Mouse (Mus musculus): ENCODE measurements around the gene Serpina3m.
"Not testable (repeated sequence)": the region's sequence is repeated elsewhere in the genome, so short reads cannot be mapped to it uniquely, and the experiment has no call there.

Serpina3m gene

GRCm38 (mm10) chr12:104391057-104391456, 52.8 kb downstream of the Serpina3m start:
- not testable (repeated sequence) for DNase-seq (ENCODE audit: low spot score)

- no peak for DNase-seq (ENCODE audit: low spot score)
Measured at GRCm38 (mm10) chr12:104403968-104404367, 65.7 kb downstream of the Serpina3m start.

DNA sequence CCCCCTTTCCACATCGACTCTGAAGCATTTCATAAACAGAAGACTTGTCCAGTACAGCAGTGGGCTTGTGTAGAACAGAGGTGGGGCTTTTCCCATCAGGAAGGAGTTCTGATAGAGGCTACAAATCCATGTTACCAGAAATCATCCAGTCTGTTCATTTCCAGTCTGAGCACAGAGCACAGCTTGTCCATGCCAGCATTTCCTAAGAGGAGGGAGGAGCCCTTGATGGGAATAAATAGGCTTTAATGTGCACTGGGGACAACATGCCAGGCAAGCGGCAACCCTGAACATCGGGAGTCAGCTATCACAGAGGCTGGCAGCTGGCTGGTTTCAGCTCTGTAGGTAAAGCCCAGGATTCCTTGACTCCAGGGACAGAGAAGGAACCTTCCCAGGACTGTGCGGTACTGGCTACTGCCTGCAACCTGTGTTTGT, 68.2 kb downstream of the Serpina3m start, which contains the start of gene Serpina3n:
Serpina3n (plus strand) TSS at position 276 of the 432 bp plus-strand sequence.
- peak; percentile 59 for DNase-seq (ENCODE audit: low spot score)

- no peak for DNase-seq (ENCODE audit: low spot score)
Measured at GRCm38 (mm10) chr12:104412507-104412906, 74.2 kb downstream of the Serpina3m start.

DNA sequence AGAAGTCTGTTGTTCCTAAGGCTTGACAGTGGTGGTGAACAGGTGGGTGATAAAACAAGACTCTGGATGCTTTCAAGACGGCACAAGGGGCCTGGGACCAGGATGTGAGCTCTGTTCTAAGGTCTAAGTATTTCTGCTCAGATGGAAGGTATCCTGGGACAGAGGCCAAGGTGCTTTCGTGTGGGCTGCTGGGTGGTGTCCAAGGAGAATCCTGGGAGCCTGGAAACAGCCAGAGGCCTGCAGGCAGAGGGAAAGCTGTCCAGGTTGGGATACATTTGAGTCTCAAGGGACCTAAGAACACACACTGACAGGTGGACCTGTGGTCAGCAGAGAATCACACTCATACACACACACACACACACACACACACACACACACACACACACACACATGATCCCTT, 76.3 kb downstream of the Serpina3m start:
- no peak for DNase-seq (ENCODE audit: low spot score)

- peak; percentile 83 for DNase-seq (ENCODE audit: low spot score)
Measured at GRCm38 (mm10) chr12:104415625-104416315, 77.5 kb downstream of the Serpina3m start.

DNA sequence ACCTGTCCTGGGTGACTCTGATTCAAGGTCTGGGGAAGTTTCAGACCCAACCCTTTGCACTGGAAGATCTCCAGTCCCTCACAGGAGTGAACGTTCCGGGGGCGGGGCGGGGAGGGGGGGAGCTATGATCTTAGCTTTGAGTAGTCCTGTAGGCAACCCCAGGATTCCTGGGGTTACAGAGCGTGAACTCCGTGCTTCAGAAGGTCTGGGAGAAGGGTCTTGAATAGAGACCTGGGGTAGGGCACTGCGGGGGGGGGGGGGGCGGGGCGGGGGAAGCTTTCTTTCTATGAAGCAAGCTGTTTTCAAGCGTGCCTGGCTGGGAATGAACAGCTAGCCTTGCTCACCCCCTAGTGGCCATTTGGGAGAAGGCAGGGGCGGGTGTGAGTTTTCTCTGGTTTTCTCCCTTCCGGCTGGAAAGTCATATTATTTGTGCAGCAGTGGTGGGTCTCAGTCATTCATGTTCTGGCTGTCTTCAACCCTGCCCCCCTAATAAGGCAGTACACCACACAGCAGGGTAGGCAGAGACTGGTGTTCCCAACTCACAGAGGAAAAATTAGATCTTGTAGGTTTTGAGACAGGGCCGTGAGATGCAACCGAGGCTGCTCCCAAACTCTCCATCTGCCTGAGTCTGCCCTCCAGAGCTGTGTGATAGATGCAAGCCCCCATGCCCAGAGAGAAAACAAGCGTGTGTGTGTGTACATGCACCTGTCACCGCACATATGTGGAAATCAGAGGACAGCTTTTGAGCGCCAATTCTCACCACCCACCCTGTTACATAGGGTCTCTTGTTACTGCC, 80.3 kb downstream of the Serpina3m start:
- DNase-seq (ENCODE audit: low spot score) = peak; percentile 84

DNA sequence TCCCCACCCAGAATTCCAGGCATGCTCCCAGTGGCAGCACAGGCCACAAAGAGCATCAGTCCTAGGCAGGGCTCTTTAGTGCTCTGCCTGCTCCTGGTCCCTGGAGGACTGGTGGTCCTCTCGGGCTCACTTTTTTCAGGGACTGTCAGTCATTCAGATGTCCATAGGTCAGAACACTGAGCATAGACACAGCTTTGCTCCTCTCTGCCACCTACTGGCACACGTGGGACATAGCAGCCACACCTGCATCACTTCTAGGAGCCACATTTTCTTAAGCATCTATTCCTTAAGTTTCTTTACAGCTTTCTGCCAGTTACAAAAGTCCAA, 80.8 kb downstream of the Serpina3m start:
- no peak for DNase-seq (ENCODE audit: low spot score)

- DNase-seq (ENCODE audit: low spot score) = no peak
Measured at GRCm38 (mm10) chr12:104422615-104423392, 84.5 kb downstream of the Serpina3m start.

GRCm38 (mm10) chr12:104425591-104425990, 87.3 kb downstream of the Serpina3m start:
- no peak for DNase-seq (ENCODE audit: low spot score)

DNA sequence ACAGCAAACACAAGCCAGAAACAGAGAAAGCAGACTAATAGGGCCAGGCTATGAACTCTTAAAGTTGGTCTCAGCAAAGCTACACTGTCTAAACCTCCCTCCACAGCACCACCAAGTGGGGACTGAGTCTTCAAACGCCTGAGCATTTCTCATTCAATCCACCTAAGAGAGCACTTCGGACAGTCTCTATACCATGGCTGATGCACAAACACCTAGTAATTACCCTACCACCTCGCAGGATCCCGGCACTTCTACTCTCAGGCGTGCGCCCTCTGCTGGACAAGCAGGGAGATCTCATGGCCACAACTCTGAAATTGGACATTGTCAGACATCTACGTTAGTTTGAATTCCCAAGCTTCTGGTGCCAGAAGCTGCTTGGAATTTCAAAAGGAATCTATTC, 88.6 kb downstream of the Serpina3m start:
- DNase-seq (ENCODE audit: low spot score) = peak; percentile 34

DNA sequence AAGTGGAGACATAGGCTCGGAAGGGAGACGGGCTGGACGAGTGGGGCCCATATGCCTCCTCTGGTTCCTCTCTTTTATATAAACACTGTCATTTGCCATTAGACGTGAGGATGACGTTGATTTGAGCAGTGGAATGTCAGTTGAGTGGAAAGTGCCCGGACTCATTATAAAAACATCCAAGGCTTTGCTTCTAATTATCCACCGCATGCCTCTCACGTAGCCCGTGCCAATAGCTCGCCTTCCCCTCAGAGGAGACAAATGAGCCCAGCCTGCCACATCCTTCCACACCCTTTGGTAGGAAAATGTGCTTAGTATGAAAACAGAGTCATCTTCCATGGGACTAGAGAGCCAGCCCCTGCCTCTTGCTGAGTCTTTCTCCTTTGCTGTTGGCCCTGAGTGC, 93.1 kb downstream of the Serpina3m start:
- DNase-seq (ENCODE audit: low spot score) = no peak

DNA sequence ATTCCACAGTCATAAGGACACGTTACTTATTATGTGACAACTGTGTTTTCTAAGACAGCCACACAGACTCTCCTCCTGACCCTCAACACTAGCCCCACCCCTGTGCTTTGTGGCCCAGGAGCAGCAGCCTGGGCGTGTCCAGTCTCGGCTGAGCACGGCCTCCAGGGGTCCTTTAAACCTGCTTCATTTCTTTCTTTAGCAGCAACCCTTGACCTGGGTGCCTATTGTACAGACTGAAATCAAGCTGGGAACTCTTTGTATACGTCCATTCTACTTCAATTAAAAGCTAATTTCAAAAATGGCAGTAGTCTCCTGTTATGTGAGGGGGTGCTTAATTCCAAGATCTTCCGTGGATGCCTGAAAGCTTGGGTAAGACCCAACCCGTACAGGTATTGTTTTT, 94.9 kb downstream of the Serpina3m start:
- no peak for DNase-seq (ENCODE audit: low spot score)

DNA sequence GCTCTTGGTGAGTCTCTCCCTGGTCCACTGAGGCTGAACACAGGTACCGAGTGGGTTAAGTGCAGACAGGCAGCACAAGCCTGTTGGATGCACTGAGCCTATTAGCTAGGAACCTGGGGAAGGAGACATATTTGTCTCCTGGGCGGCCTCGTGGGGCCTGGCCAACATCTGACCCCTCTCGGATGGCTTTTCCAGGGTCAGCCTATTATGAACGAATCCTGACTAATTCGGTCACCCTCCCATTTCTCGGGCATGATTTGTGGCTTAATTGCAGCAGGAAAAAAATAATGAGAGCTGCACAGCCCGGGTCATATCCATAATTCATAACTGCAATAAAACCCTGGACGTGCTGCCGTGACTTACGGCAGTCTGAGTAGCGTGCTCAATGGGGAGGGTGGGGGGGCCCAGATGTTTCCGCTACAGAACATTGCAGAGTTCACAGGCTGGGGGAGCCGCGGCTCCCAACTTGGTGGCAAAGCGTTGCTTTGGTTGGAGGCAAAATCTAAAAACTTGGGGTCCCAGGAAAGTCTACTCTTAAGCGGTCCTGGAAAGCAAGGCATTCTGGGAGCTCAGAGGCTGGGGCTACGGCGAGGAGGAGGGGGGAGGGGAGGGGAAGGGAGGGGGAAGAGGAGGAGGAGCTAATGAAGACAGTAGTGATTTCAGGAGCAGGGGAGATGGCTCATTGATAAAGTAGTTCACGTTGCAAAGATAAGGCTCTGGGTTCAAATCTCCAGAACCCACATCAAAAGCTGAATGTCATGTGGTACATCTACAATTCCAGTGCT, 95.9 kb downstream of the Serpina3m start:
- no peak for DNase-seq (ENCODE audit: low spot score)

GRCm38 (mm10) chr12:104440087-104440760, 101.9 kb downstream of the Serpina3m start:
- DNase-seq (ENCODE audit: low spot score) = peak; percentile 89

- no peak for DNase-seq (ENCODE audit: low spot score)
Measured at GRCm38 (mm10) chr12:104443716-104444115, 105.4 kb downstream of the Serpina3m start.

Measured in layer of hippocampus, adult 11-12 months (tissue).